Mouse (Mus musculus) left cerebral cortex, adult 2 months (tissue): ENCODE measurements at regions not wholly inside any gene's neighbourhood (a gene's known extent, or its start where the extent isn't known, plus 50 kb on each side); places are given as distances from the start of the nearest gene placed in this dataset.

Source experiments
- DNase-seq, 2 experiments: peaks; one replicate each; pipeline ENCODE4 v3.0.0; 2021 to 2022; ENCODE audit warnings: low spot score in 2 of 2, mixed read lengths in 1 of 2; ENCODE audit errors: extremely low spot score in 1 of 2
- H3K27ac ChIP-seq: fragments of 200-600 bp; 2 replicates; pipeline ENCODE4 v1.8.1; 2022
- H3K4me3 ChIP-seq: fragments of 200-600 bp; 2 replicates; pipeline ENCODE4 v1.8.1; 2022
- CTCF ChIP-seq: fragments of 200-600 bp; IDR thresholded peaks from 2 replicates; pipeline ENCODE4 v1.8.1; 2022; ENCODE audit warnings: antibody characterized with exemption, mild to moderate bottlenecking, moderate library complexity
- intact Hi-C: fragments of 180-260 bp; cut with DNase I; formaldehyde crosslinking; loops from one replicate; pipeline ENCODE4 v1.15.1; 2025

GRCm38 (mm10) chr17:50443376-50444022 lies 65.7 kb upstream of the Plcl2 start:
- Histone ChIP-seq H3K27ac (no peak overlapping the region), H3K4me3 (no peak overlapping the region)
- TF ChIP-seq CTCF: no peak
- intact Hi-C loops: no loop called here
- DNase-seq: no peak

- DNase-seq: no peak
- no peak for TF ChIP-seq CTCF
- H3K27ac ChIP-seq: no peak overlapping the region
- intact Hi-C loops: no loop called here
- H3K4me3 ChIP-seq: no peak overlapping the region
These were observed 65.2 kb upstream of the Plcl2 start for GRCm38 (mm10) chr17:50444023-50444389.

GRCm38 (mm10) chr17:50448693-50449092 lies 60.5 kb upstream of the Plcl2 start:
- no peak for DNase-seq
- intact Hi-C loops: no loop called here
- H3K4me3 ChIP-seq: no peak overlapping the region
- H3K27ac ChIP-seq: no peak overlapping the region
- TF ChIP-seq CTCF: no peak

GRCm38 (mm10) chr17:50451606-50452005 lies 57.6 kb upstream of the Plcl2 start:
- no peak overlapping the region for H3K27ac ChIP-seq
- no peak overlapping the region for H3K4me3 ChIP-seq
- no peak for DNase-seq
- no peak for TF ChIP-seq CTCF
- intact Hi-C loops: no loop called here

- no peak for DNase-seq
- TF ChIP-seq CTCF: no peak
- no peak overlapping the region for H3K4me3 ChIP-seq
- no peak overlapping the region for H3K27ac ChIP-seq
- intact Hi-C loops: no loop called here
These were observed 55.7 kb upstream of the Plcl2 start for GRCm38 (mm10) chr17:50453524-50453923.

GRCm38 (mm10) chr17:50453956-50454355 lies 55.2 kb upstream of the Plcl2 start:
- DNase-seq: no peak
- no peak for TF ChIP-seq CTCF
- H3K4me3 ChIP-seq: no peak overlapping the region
- H3K27ac ChIP-seq: no peak overlapping the region
- intact Hi-C loops: no loop called here

- H3K4me3 ChIP-seq: no peak overlapping the region
- TF ChIP-seq CTCF: no peak
- intact Hi-C loops: no loop called here
- no peak overlapping the region for H3K27ac ChIP-seq
- DNase-seq: no peak
These were observed 54.3 kb upstream of the Plcl2 start for GRCm38 (mm10) chr17:50454917-50455316.

- H3K27ac ChIP-seq: no peak overlapping the region
- intact Hi-C loops: no loop called here
These were observed 53.5 kb upstream of the Plcl2 start for GRCm38 (mm10) chr17:50455719-50456118.

GRCm38 (mm10) chr17:50457053-50457697 lies 52.0 kb upstream of the Plcl2 start:
- intact Hi-C loops: no loop called here
- DNase-seq: no peak
- Histone ChIP-seq H3K27ac (no peak overlapping the region), H3K4me3 (no peak overlapping the region)
- TF ChIP-seq CTCF: no peak

More at GRCm38 (mm10) chr17:50455719-50456118, 53.5 kb upstream of the Plcl2 start:
- H3K4me3 ChIP-seq: no peak overlapping the region
- DNase-seq: no peak
- TF ChIP-seq CTCF: no peak

- intact Hi-C loops: no loop called here
- TF ChIP-seq CTCF: no peak
- Histone ChIP-seq H3K4me3 (no peak overlapping the region), H3K27ac (no peak overlapping the region)
- no peak for DNase-seq
These were observed 51.0 kb upstream of the Plcl2 start for GRCm38 (mm10) chr17:50458232-50458631.
